Mouse (Mus musculus) midbrain, postnatal 0 days (tissue): ENCODE measurements around the gene Hoxb2. TPM values are rescaled to one million over a fixed set of nuclear protein-coding genes. Genes with fewer than 3 reads are reported as not detected.

Source experiments
- ATAC-seq: fragments of 200-750 bp; cut with Nextera tagmentation; 2 replicates; pipeline ENCODE4 v1.8.0; 2017; ENCODE audit warnings: moderate number of reproducible peaks, mild to moderate bottlenecking, moderate TSS enrichment, moderate library complexity; ENCODE audit not compliant: low FRiP score
- DNase-seq: peaks from one replicate; pipeline ENCODE4 v3.0.0-alpha.2; 2015; ENCODE audit warnings: low spot score
- H3K27ac ChIP-seq: fragments of 300-500 bp; sonication (generic); 2 replicates; pipeline ENCODE4 v1.5.1; 2014; ENCODE audit warnings: low read depth, mild to moderate bottlenecking, low read length, mixed read lengths
- H3K27me3 ChIP-seq: fragments of 300-500 bp; sonication (generic); 2 replicates; pipeline ENCODE4 v1.6.1; 2014; ENCODE audit warnings: low read length, control low read depth, mixed read lengths; ENCODE audit not compliant: insufficient read depth
- H3K36me3 ChIP-seq: fragments of 300-500 bp; sonication (generic); 2 replicates; pipeline ENCODE4 v1.6.1; 2014; ENCODE audit warnings: low read length, control low read depth, mixed read lengths; ENCODE audit not compliant: insufficient read depth
- H3K4me1 ChIP-seq: fragments of 300-500 bp; sonication (generic); 2 replicates; pipeline ENCODE4 v1.6.1; 2014; ENCODE audit warnings: mild to moderate bottlenecking, control low read depth, antibody characterized with exemption, low read length, mixed read lengths; ENCODE audit not compliant: insufficient read depth
- H3K4me2 ChIP-seq: fragments of 300-500 bp; sonication (generic); 2 replicates; pipeline ENCODE4 v1.6.1; 2014; ENCODE audit warnings: low read depth, mild to moderate bottlenecking, low read length, mixed read lengths; ENCODE audit not compliant: poor library complexity, severe bottlenecking
- H3K4me3 ChIP-seq: fragments of 300-500 bp; sonication (generic); 2 replicates; pipeline ENCODE4 v1.5.1; 2014; ENCODE audit warnings: low read depth, mild to moderate bottlenecking, low read length, moderate library complexity
- H3K9ac ChIP-seq: fragments of 300-500 bp; sonication (generic); replicated peaks from 2 replicates; pipeline ENCODE4 v1.6.1; 2014; ENCODE audit warnings: mild to moderate bottlenecking, low read length, moderate library complexity, mixed read lengths; ENCODE audit not compliant: poor library complexity, severe bottlenecking
- H3K9me3 ChIP-seq: fragments of 300-500 bp; sonication (generic); 2 replicates; pipeline ENCODE4 v1.6.1; 2016; ENCODE audit warnings: low read length, control low read depth
- CTCF ChIP-seq: IDR thresholded peaks from 2 replicates; pipeline ENCODE4 v1.5.1; 2016; ENCODE audit warnings: antibody characterized with exemption, mild to moderate bottlenecking
- WGBS: fragments of 180-500 bp; shearing (Covaris S2); extraction: QIAGEN DNeasy Blood & Tissue Kit; methylation state at CpG from one replicate; pipeline ENCODE4 v1.1.7; 2014; 5-methylcytosine and 5-hydroxymethylcytosine counted together
- polyA plus RNA-seq: library from polyadenylated mRNA; unstranded; fragments of >200 nt; fragmentation: Nextera tagmentation; extraction: Ambion mirVana; gene quantifications from 2 replicates; pipeline ENCODE4 v1.2.1, GENCODE M21; 2015
- total RNA-seq: library from RNA; depleted of rRNA; stranded (reverse); fragments of >200 nt; gene quantifications from 2 replicates; pipeline ENCODE4 v1.2.3, GENCODE M21; 2014

The Hoxb2 gene
- total and polyA plus RNA-seq, 2 experiments from 2014 or later = 1.2 TPM; not detected in 1

DNA sequence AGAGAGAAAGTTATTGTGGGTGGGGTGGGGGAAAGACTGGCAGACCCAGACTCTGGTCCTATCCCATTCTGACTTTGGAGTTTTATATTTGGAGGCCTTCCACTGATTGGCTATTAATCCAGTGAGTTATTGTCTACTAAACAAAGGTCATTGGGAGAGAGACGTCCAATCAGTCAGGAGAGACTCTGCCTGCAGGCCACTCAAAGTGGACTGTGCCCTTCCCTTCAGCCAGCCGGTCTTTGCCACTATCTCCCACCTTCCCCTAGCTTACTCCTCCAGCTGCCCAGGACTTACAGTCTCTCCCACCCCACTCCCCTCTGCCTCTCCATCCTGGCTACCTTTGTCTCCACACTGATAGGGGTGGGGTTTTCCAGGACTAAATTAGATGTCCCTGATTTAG is 13.7 kb upstream of the Hoxb2 start:
- H3K9me3 ChIP-seq = no peaks in the 10 kb centered on the region
- H3K27me3 ChIP-seq = peaks cover 97% of the 10 kb centered on the region
- 0% methylated on average over 2 of the region's 2 CpGs for WGBS
- DNase-seq (no peak), ATAC-seq (no peak)
- no peak for TF ChIP-seq CTCF
- no peaks in the 10 kb centered on the region for H3K4me1 ChIP-seq
- no peaks in the 10 kb centered on the region for H3K36me3 ChIP-seq
- H3K9ac ChIP-seq = no peak overlapping the region
- no peak overlapping the region for H3K27ac ChIP-seq
- no peak overlapping the region for H3K4me2 ChIP-seq
- no peak overlapping the region for H3K4me3 ChIP-seq

DNA sequence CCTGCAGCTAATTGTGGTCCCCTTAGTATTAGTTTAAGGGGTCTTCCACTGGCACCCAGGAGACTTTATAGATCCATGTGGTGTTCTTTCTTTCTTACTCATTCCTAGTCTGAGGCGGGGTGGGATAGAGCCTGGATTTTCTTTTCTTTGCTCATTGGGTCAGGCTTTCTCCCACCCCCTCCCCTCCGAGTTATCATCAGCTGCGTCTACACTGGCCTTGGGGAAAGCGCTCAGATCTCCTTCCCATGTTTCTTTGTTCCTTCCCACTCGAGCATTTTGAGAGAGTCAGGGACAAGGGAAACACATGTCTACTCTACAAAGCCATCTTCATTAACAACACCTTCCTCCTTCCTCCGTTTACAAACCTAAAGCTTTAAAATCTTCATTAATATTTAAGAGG is 13.3 kb upstream of the Hoxb2 start:
- no peak for TF ChIP-seq CTCF
- Histone ChIP-seq H3K9ac (no peak overlapping the region), H3K4me3 (no peak overlapping the region), H3K27me3 (peaks cover 97% of the 10 kb centered on the region), H3K4me1 (no peaks in the 10 kb centered on the region), H3K4me2 (no peak overlapping the region), H3K27ac (no peak overlapping the region), H3K36me3 (no peaks in the 10 kb centered on the region), H3K9me3 (no peaks in the 10 kb centered on the region)
- 3% methylated on average over 6 of the region's 6 CpGs for WGBS
- ATAC-seq (no peak), DNase-seq (no peak)

DNA sequence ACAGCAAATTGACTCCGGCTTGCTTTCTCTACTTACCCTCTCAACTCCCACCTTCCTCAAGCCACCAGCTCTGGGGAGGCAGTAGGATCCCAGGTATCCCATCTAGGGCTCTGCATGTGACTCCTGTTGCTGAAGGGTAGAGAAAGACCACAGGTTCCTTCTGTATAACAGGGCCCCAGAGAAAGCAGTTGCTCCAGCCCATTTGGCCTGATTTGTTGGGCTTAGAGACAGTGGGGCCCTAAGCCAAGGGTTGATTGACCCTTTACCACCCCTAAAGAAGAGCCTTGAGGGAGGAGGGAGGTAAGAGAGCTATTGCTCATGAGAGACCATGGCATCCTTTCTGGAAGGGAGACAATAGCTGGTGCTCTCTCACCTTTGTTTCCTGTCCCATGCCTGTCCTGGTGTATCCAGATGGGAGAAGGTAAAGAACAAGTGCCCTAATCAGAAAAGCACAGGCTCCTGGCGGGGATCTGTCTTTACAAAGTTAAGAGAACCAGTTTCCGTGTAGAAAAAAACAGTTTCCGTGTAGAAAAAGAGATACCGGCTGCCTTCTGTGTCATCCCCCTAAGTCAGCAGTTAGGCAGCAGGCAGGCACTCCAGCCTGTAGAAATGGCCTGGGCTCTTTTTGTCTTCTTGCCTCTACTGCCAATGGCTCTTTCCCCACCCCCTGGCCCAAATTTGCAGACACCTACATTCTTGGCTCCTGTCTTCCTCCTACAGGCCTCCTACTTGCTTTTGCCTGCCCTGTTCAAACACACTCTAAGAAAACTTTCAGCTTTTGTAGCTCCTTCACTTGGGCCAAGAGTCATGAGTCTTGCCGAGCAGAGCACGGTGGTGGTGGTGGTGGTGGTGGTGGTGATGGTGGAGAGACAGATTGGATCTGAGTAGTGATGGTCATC is 11.1 kb upstream of the Hoxb2 start:
- Histone ChIP-seq H3K9me3 (no peaks in the 10 kb centered on the region), H3K9ac (no peak overlapping the region), H3K4me1 (no peaks in the 10 kb centered on the region), H3K27ac (no peak overlapping the region), H3K36me3 (no peaks in the 10 kb centered on the region), H3K27me3 (peaks cover 97% of the 10 kb centered on the region), H3K4me3 (no peak overlapping the region), H3K4me2 (no peak overlapping the region)
- WGBS = 12% methylated on average over 7 of the region's 7 CpGs
- DNase-seq (no peak), ATAC-seq (no peak)
- TF ChIP-seq CTCF = no peak

GRCm38 (mm10) chr11:96340698-96341365 is 9.5 kb upstream of the Hoxb2 start:
- no peaks in the 10 kb centered on the region for H3K9me3 ChIP-seq
- H3K9ac ChIP-seq = no peak overlapping the region
- TF ChIP-seq CTCF = no peak
- no peaks in the 10 kb centered on the region for H3K36me3 ChIP-seq
- under 1% methylated on average over 32 of the region's 36 CpGs for WGBS
- DNase-seq (peak; percentile 74), ATAC-seq (no peak)
- H3K27me3 ChIP-seq = peaks cover 97% of the 10 kb centered on the region
- no peak overlapping the region for H3K4me2 ChIP-seq
- H3K27ac ChIP-seq = no peak overlapping the region
- no peaks in the 10 kb centered on the region for H3K4me1 ChIP-seq
- H3K4me3 ChIP-seq = 0 out of 2 replicates have a peak overlapping the region, but pooled peaks have one; percentile 6

- ATAC-seq (no peak), DNase-seq (peak; percentile 55)
- no peaks in the 10 kb centered on the region for H3K4me1 ChIP-seq
- H3K9me3 ChIP-seq = no peaks in the 10 kb centered on the region
- no peak overlapping the region for H3K4me3 ChIP-seq
- 2% methylated on average over 40 of the region's 40 CpGs for WGBS
- TF ChIP-seq CTCF = no peak
- H3K27ac ChIP-seq = no peak overlapping the region
- peaks cover 97% of the 10 kb centered on the region for H3K27me3 ChIP-seq
- no peaks in the 10 kb centered on the region for H3K36me3 ChIP-seq
- H3K4me2 ChIP-seq = no peak overlapping the region
- H3K9ac ChIP-seq = no peak overlapping the region
These were observed 8.4 kb upstream of the Hoxb2 start for GRCm38 (mm10) chr11:96341701-96342575.
